Mouse (Mus musculus): ENCODE data around the gene Acbd6.

The Acbd6 gene

GRCm38 (mm10) chr1:155646345-155647307, 88.7 kb downstream of the Acbd6 start:
- no peak for DNase-seq (ENCODE audit: low read depth in 2 of 2, low spot score in 2 of 2)

- DNase-seq (ENCODE audit: low read depth in 2 of 2, low spot score in 2 of 2) = no peak
Measured at GRCm38 (mm10) chr1:155650121-155650846, 92.4 kb downstream of the Acbd6 start.

- DNase-seq (ENCODE audit: low read depth in 2 of 2, low spot score in 2 of 2) = no peak
Measured at GRCm38 (mm10) chr1:155654961-155655360, 97.0 kb downstream of the Acbd6 start.

GRCm38 (mm10) chr1:155656321-155656720, 98.4 kb downstream of the Acbd6 start:
- DNase-seq (ENCODE audit: low read depth in 2 of 2, low spot score in 2 of 2) = no peak

- no peak for DNase-seq (ENCODE audit: low read depth in 2 of 2, low spot score in 2 of 2)
Measured at GRCm38 (mm10) chr1:155663994-155664393, 106.1 kb downstream of the Acbd6 start.

- no peak for DNase-seq (ENCODE audit: low read depth in 2 of 2, low spot score in 2 of 2)
Measured at GRCm38 (mm10) chr1:155675570-155675969, 117.7 kb downstream of the Acbd6 start.

GRCm38 (mm10) chr1:155681116-155681799, 123.3 kb downstream of the Acbd6 start:
- DNase-seq (ENCODE audit: low read depth in 2 of 2, low spot score in 2 of 2) = no peak

- DNase-seq (ENCODE audit: low read depth in 2 of 2, low spot score in 2 of 2) = no peak
Measured at GRCm38 (mm10) chr1:155686816-155687215, 128.9 kb downstream of the Acbd6 start.

GRCm38 (mm10) chr1:155689141-155689540, 131.2 kb downstream of the Acbd6 start:
- no peak for DNase-seq (ENCODE audit: low read depth in 2 of 2, low spot score in 2 of 2)

GRCm38 (mm10) chr1:155689558-155689957, 131.6 kb downstream of the Acbd6 start:
- no peak for DNase-seq (ENCODE audit: low read depth in 2 of 2, low spot score in 2 of 2)

GRCm38 (mm10) chr1:155692230-155692629, 134.3 kb downstream of the Acbd6 start:
- DNase-seq (ENCODE audit: low read depth in 2 of 2, low spot score in 2 of 2) = no peak

GRCm38 (mm10) chr1:155693026-155693425, 135.1 kb downstream of the Acbd6 start:
- no peak for DNase-seq (ENCODE audit: low read depth in 2 of 2, low spot score in 2 of 2)

- no peak for DNase-seq (ENCODE audit: low read depth in 2 of 2, low spot score in 2 of 2)
Measured at GRCm38 (mm10) chr1:155693443-155693842, 135.5 kb downstream of the Acbd6 start.

GRCm38 (mm10) chr1:155698373-155699159, 140.6 kb downstream of the Acbd6 start:
- DNase-seq (ENCODE audit: low read depth in 2 of 2, low spot score in 2 of 2) = no peak

GRCm38 (mm10) chr1:155700886-155701285, 143.0 kb downstream of the Acbd6 start:
- DNase-seq (ENCODE audit: low read depth in 2 of 2, low spot score in 2 of 2) = no peak

GRCm38 (mm10) chr1:155703191-155703680, 145.3 kb downstream of the Acbd6 start:
- DNase-seq (ENCODE audit: low read depth in 2 of 2, low spot score in 2 of 2) = no peak

GRCm38 (mm10) chr1:155704182-155704581, 146.3 kb downstream of the Acbd6 start:
- DNase-seq (ENCODE audit: low read depth in 2 of 2, low spot score in 2 of 2) = no peak

- no peak for DNase-seq (ENCODE audit: low read depth in 2 of 2, low spot score in 2 of 2)
Measured at GRCm38 (mm10) chr1:155713306-155713705, 155.4 kb downstream of the Acbd6 start.

GRCm38 (mm10) chr1:155715366-155715765, 157.4 kb downstream of the Acbd6 start:
- DNase-seq (ENCODE audit: low read depth in 2 of 2, low spot score in 2 of 2) = no peak

- DNase-seq (ENCODE audit: low read depth in 2 of 2, low spot score in 2 of 2) = no peak
Measured at GRCm38 (mm10) chr1:155717301-155717700, 159.4 kb downstream of the Acbd6 start.
